Mouse (Mus musculus) midbrain, embryonic 14.5 days (tissue): ENCODE data around the gene Stx1b. TPM values are rescaled to one million over a fixed set of nuclear protein-coding genes. Genes with fewer than 3 reads are reported as not detected.

Source experiments
- polyA plus RNA-seq: library from polyadenylated mRNA; unstranded; fragments of >200 nt; fragmentation: Nextera tagmentation; extraction: Ambion mirVana; gene quantifications from 2 replicates; pipeline ENCODE4 v1.2.1, GENCODE M21; 2014

Stx1b gene
- polyA plus RNA-seq, 1 experiment from 2014 or later: 46.9 TPM

Other genes with a start within 250 kb of the Stx1b start
- 9.0 and 12.8 TPM in 2 replicates for gene Ccdc189, start 236.0 kb downstream of the Stx1b start, polyA plus RNA-seq
- 40.7 and 45.0 TPM in 2 replicates for gene Rnf40, start 235.8 kb downstream of the Stx1b start, polyA plus RNA-seq
- 22.4 and 31.6 TPM in 2 replicates for gene Zfp629, start 208.8 kb downstream of the Stx1b start, polyA plus RNA-seq
- 47.2 and 54.0 TPM in 2 replicates for gene Bcl7c, start 115.6 kb downstream of the Stx1b start, polyA plus RNA-seq
- gene Ctf1, start 111.8 kb downstream of the Stx1b start, polyA plus RNA-seq: 3.5 and 4.3 TPM in 2 replicates
- gene Ctf2, start 92.4 kb downstream of the Stx1b start, polyA plus RNA-seq: 0.12 and 0.16 TPM in 2 replicates
- 7.4 and 15.2 TPM in 2 replicates for gene Fbxl19, start 80.0 kb downstream of the Stx1b start, polyA plus RNA-seq
- 2.9 and 3.4 TPM in 2 replicates for gene Orai3, start 54.7 kb downstream of the Stx1b start, polyA plus RNA-seq
- gene Setd1a, start 47.9 kb downstream of the Stx1b start, polyA plus RNA-seq: 24.0 and 27.3 TPM in 2 replicates
- gene Gm49388, start 38.9 kb downstream of the Stx1b start, polyA plus RNA-seq: not detected in 2 replicates
- gene Hsd3b7, start 23.9 kb downstream of the Stx1b start, polyA plus RNA-seq: 6.0 and 7.1 TPM in 2 replicates
- gene Stx4a, start 255 bp downstream of the Stx1b start, polyA plus RNA-seq: 8.7 and 11.8 TPM in 2 replicates
- gene Zfp646, start 51.7 kb upstream of the Stx1b start, polyA plus RNA-seq: 13.2 and 15.5 TPM in 2 replicates
- gene Zfp668, start 52.3 kb upstream of the Stx1b start, polyA plus RNA-seq: 32.0 and 42.3 TPM in 2 replicates
- gene Prss53, start 66.4 kb upstream of the Stx1b start, polyA plus RNA-seq: 0.80 and 1.1 TPM in 2 replicates
- not detected in 2 replicates for gene Gm21974, start 70.9 kb upstream of the Stx1b start, polyA plus RNA-seq
- 53.2 and 64.0 TPM in 2 replicates for gene Vkorc1, start 71.1 kb upstream of the Stx1b start, polyA plus RNA-seq
- 66.1 and 77.3 TPM in 2 replicates for gene Bckdk, start 79.5 kb upstream of the Stx1b start, polyA plus RNA-seq
- 44.1 and 51.2 TPM in 2 replicates for gene Kat8, start 88.0 kb upstream of the Stx1b start, polyA plus RNA-seq
- 0.28 TPM in 1 of 2 replicates, not detected in the other for gene Prss8, start 105.6 kb upstream of the Stx1b start, polyA plus RNA-seq
- 10.4 and 12.0 TPM in 2 replicates for gene Prss36, start 122.2 kb upstream of the Stx1b start, polyA plus RNA-seq
- 47.9 and 66.9 TPM in 2 replicates for gene Fus, start 142.9 kb upstream of the Stx1b start, polyA plus RNA-seq
- gene Pycard, start 169.3 kb upstream of the Stx1b start, polyA plus RNA-seq: 4.4 and 7.5 TPM in 2 replicates
- gene Trim72, start 179.4 kb upstream of the Stx1b start, polyA plus RNA-seq: not detected in 2 replicates
- gene Itgam, start 238.1 kb upstream of the Stx1b start, polyA plus RNA-seq: 0.19 and 0.68 TPM in 2 replicates
- not detected in 2 replicates for gene Gm49368, start 238.1 kb upstream of the Stx1b start, polyA plus RNA-seq